Comparison of ENCODE assay signal across 26 mouse cellular contexts in the genomic region with DNA sequence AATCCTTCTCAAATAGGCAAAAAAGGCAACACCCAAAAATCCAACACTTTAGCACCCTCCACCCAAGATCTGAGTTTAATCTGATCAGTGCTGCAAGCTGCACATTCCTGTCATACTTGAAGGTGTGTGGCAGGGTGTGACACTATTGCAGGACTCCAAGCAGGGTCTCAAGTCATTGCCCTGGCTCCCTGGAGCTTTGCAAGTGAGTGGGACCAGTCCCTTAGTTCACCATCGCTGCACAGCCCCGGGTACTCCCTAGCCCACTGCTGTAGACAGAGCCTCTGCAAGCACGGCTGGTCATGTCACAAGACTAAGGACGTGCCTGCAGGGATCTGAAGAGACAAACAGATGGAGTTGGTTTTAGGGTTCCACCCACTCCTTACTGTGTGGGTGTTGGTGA.
DNase-seq lines count a peak whose midpoint lies in the region; ATAC-seq and TF ChIP-seq lines count a peak whose summit lies in the region.
"Had no signal": no experiment of that assay in that cellular context is flagged by ENCODE, and none has a peak within 500 bp of the region (broad histone marks: within the 10 kb centered on the region; RNA-seq: fewer than 3 reads in every experiment).

No protein-coding gene starts in this region.

- no peaks in the 10 kb centered on the region for H3K27me3 ChIP-seq in Patski
- H3K27me3 ChIP-seq: embryonic facial prominence, embryonic 12.5 days; heart, embryonic 12.5 days; liver, embryonic 12.5 days; midbrain, embryonic 13.5 days; neural tube, embryonic 13.5 days; stomach, embryonic 15.5 days had no signal

- no peak for TF ChIP-seq CTCF in Patski (IDR thresholded peaks at IDR 0.05)

- ATAC-seq in Patski = peak; percentile 68
- ATAC-seq: forebrain, postnatal 0 days; intestine, postnatal 0 days; liver, embryonic 12.5 days; liver, postnatal 0 days; lung, postnatal 0 days; midbrain, embryonic 13.5 days had no signal

- intact Hi-C loops in left cerebral cortex, postnatal 25 days (cut with DNase I) = no loop called here

- POLR2A ChIA-PET in Patski (lab: Charles Lee) = interaction anchor here (0.6 kb wide), 1 partner anchor 210 kb away, joined by 3 read pairs; no protein-coding TSS in a partner anchor

- peak; percentile 14 for DNase-seq in gastrocnemius, adult 18-20 months (ENCODE audit: low spot score)
- DNase-seq in gastrocnemius, postnatal 4 days (ENCODE audit: low spot score in 2 of 2) = no peak
- peak; percentile 19 for DNase-seq in kidney, postnatal 10 days
- no peak for DNase-seq in kidney, postnatal 25 days
- no peak for DNase-seq in Patski (ENCODE audit: low read depth, low spot score)
- no peak for DNase-seq in layer of hippocampus, adult 8-10 months (ENCODE audit: low spot score in 2 of 2)
- DNase-seq in left cerebral cortex, postnatal 25 days (ENCODE audit: low spot score in 2 of 2) = no peak
- DNase-seq: adrenal gland, postnatal 14 days; cerebellum, adult 11 months; cerebellum, adult 9-10 months; cerebellum, postnatal 36 days; embryo, embryonic 11 days; forebrain, postnatal 0 days; gastrocnemius, postnatal 25 days; heart, adult 18-20 months; left cerebral cortex, postnatal 4 days; liver, postnatal 0 days; right cerebral cortex, postnatal 14 days had no signal

- CTCF ChIA-PET in Patski (lab: Charles Lee) = interaction anchor here (0.7 to 2.0 kb wide), 2 partner anchors 9 to 10 kb away, joined by 3 to 6 read pairs; no protein-coding TSS in a partner anchor

- in situ Hi-C loops in Patski (cut with MboI; ENCODE audit: low pct_unique_long_range_greater_than_20kb) = no loop called here

Comparison
In these comparisons a context has a peak if more than half of its experiments do, and no peak if none do; other contexts are left out.
1. DNase-seq: peak in gastrocnemius, adult 18-20 months (single experiment) and kidney, postnatal 10 days (single experiment); none in gastrocnemius, postnatal 4 days (0 of 2), kidney, postnatal 25 days (0 of 2), Patski (single experiment), layer of hippocampus, adult 8-10 months (0 of 2) and left cerebral cortex, postnatal 25 days (0 of 2).